Comparison of ENCODE assay signal across 8 mouse cellular contexts in genomic region chr15:8443926-8444889, GRCm38 (mm10). TPM values are rescaled to one million over a fixed set of nuclear protein-coding genes. Genes with fewer than 3 reads are reported as not detected.
DNase-seq lines count a peak whose midpoint lies in the region; ATAC-seq and TF ChIP-seq lines count a peak whose summit lies in the region.

Nipbl (minus strand) TSS chr15:8444463.

- H3K9me3 ChIP-seq in E14TG2a.4 (ENCODE audit: low read length): no peaks in the 10 kb centered on the region
- H3K9me3 ChIP-seq in forebrain, embryonic 12.5 days: no peaks in the 10 kb centered on the region
- no peaks in the 10 kb centered on the region for H3K9me3 ChIP-seq in heart, postnatal 0 days (replicated peaks; ENCODE audit: control insufficient read depth, low read length)
- no peaks in the 10 kb centered on the region for H3K9me3 ChIP-seq in liver, embryonic 15.5 days (replicated peaks)
- H3K9me3 ChIP-seq in neural tube, embryonic 11.5 days (ENCODE audit: control insufficient read depth, low read length): no peaks in the 10 kb centered on the region
- no peaks in the 10 kb centered on the region for H3K9me3 ChIP-seq in stomach, embryonic 16.5 days (replicated peaks; ENCODE audit: control insufficient read depth, low read length)

- H3K27ac ChIP-seq in forebrain, embryonic 12.5 days: peak within 1 kb of the TSS; percentile 99
- peak within 1 kb of the TSS; percentile 99 for H3K27ac ChIP-seq in heart, postnatal 0 days (ENCODE audit: low read depth)
- peak within 1 kb of the TSS; percentile 98 for H3K27ac ChIP-seq in liver, embryonic 15.5 days (replicated peaks)
- H3K27ac ChIP-seq in neural tube, embryonic 11.5 days (ENCODE audit: low read depth, low read length): peak within 1 kb of the TSS; percentile 98
- H3K27ac ChIP-seq in stomach, embryonic 16.5 days (ENCODE audit: low read length): peak within 1 kb of the TSS; percentile 100

- H3K9ac ChIP-seq in forebrain, embryonic 12.5 days: peak within 1 kb of the TSS; percentile 98
- peak within 1 kb of the TSS; percentile 98 for H3K9ac ChIP-seq in heart, postnatal 0 days (replicated peaks; ENCODE audit: low read depth, low read length)
- H3K9ac ChIP-seq in liver, embryonic 15.5 days: peak within 1 kb of the TSS; percentile 98
- peak within 1 kb of the TSS; percentile 98 for H3K9ac ChIP-seq in neural tube, embryonic 11.5 days (ENCODE audit: low read length)
- peak within 1 kb of the TSS; percentile 100 for H3K9ac ChIP-seq in stomach, embryonic 16.5 days (ENCODE audit: low read length)

- no peak for TF ChIP-seq EP300 in heart, postnatal 0 days (IDR thresholded peaks at IDR 0.05; ENCODE audit: low read depth)

- no peaks in the 10 kb centered on the region for H3K27me3 ChIP-seq in E14TG2a.4 (ENCODE audit: insufficient read depth, low read length)
- H3K27me3 ChIP-seq in forebrain, embryonic 12.5 days: no peaks in the 10 kb centered on the region
- no peaks in the 10 kb centered on the region for H3K27me3 ChIP-seq in heart, postnatal 0 days (ENCODE audit: control insufficient read depth, insufficient read depth, low read length)
- H3K27me3 ChIP-seq in liver, embryonic 15.5 days: no peaks in the 10 kb centered on the region
- no peaks in the 10 kb centered on the region for H3K27me3 ChIP-seq in neural tube, embryonic 11.5 days (ENCODE audit: control insufficient read depth, insufficient read depth, low read length)
- no peaks in the 10 kb centered on the region for H3K27me3 ChIP-seq in stomach, embryonic 16.5 days (ENCODE audit: control insufficient read depth, insufficient read depth, low read length)

- no peaks in the 10 kb centered on the region for H3K36me3 ChIP-seq in E14TG2a.4 (ENCODE audit: insufficient read depth, low read length)
- no peaks in the 10 kb centered on the region for H3K36me3 ChIP-seq in forebrain, embryonic 12.5 days (replicated peaks)
- no peaks in the 10 kb centered on the region for H3K36me3 ChIP-seq in heart, postnatal 0 days (replicated peaks; ENCODE audit: control insufficient read depth, insufficient read depth, low read length)
- no peaks in the 10 kb centered on the region for H3K36me3 ChIP-seq in liver, embryonic 15.5 days (replicated peaks)
- H3K36me3 ChIP-seq in neural tube, embryonic 11.5 days (ENCODE audit: control insufficient read depth, insufficient read depth, low read length): no peaks in the 10 kb centered on the region
- H3K36me3 ChIP-seq in stomach, embryonic 16.5 days (ENCODE audit: control insufficient read depth, insufficient read depth, low read length): no peaks in the 10 kb centered on the region

- TF ChIP-seq CTCF in E14TG2a.4 (conservative IDR thresholded peaks at IDR 0.05; ENCODE audit: low read length): no peak
- TF ChIP-seq CTCF in heart, postnatal 0 days (IDR thresholded peaks at IDR 0.05; ENCODE audit: low read depth): no peak

- 1% methylated on average over 56 of the region's 102 CpGs for WGBS in forebrain, embryonic 12.5 days
- WGBS in heart, postnatal 0 days: under 1% methylated on average over 60 of the region's 102 CpGs
- WGBS in liver, embryonic 15.5 days (ENCODE audit: insufficient replicate concordance): under 1% methylated on average over 81 of the region's 102 CpGs
- WGBS in neural tube, embryonic 11.5 days: under 1% methylated on average over 57 of the region's 102 CpGs
- WGBS in stomach, embryonic 16.5 days: under 1% methylated on average over 96 of the region's 102 CpGs

- peak within 1 kb of the TSS; percentile 76 for H3K4me2 ChIP-seq in forebrain, embryonic 12.5 days
- H3K4me2 ChIP-seq in heart, postnatal 0 days (ENCODE audit: low read depth, low read length): peak within 1 kb of the TSS; percentile 94
- H3K4me2 ChIP-seq in liver, embryonic 15.5 days: peak within 1 kb of the TSS; percentile 94
- peak within 1 kb of the TSS; percentile 82 for H3K4me2 ChIP-seq in neural tube, embryonic 11.5 days (ENCODE audit: low read depth)
- H3K4me2 ChIP-seq in stomach, embryonic 16.5 days (ENCODE audit: low read depth, low read length): peak within 1 kb of the TSS; percentile 97

- ATAC-seq in forebrain, embryonic 12.5 days (ENCODE audit: low FRiP score): peak; percentile 89
- ATAC-seq in heart, postnatal 0 days (ENCODE audit: insufficient read depth, low read depth): peak; percentile 83
- peak; percentile 78 for ATAC-seq in liver, embryonic 15.5 days (ENCODE audit: insufficient read depth)
- peak; percentile 81 for ATAC-seq in neural tube, embryonic 11.5 days (ENCODE audit: insufficient read depth, low FRiP score, low TSS enrichment)
- ATAC-seq in stomach, embryonic 16.5 days (ENCODE audit: insufficient read depth, low FRiP score): peak; percentile 88

- H3K4me3 ChIP-seq in E14TG2a.4 (replicated peaks; ENCODE audit: low read length): peak within 1 kb of the TSS; percentile 98
- peak within 1 kb of the TSS; percentile 89 for H3K4me3 ChIP-seq in forebrain, embryonic 12.5 days (replicated peaks)
- H3K4me3 ChIP-seq in heart, postnatal 0 days (ENCODE audit: low read depth, low read length): peak within 1 kb of the TSS; percentile 92
- H3K4me3 ChIP-seq in liver, embryonic 15.5 days (replicated peaks): peak within 1 kb of the TSS; percentile 96
- peak within 1 kb of the TSS; percentile 95 for H3K4me3 ChIP-seq in neural tube, embryonic 11.5 days (ENCODE audit: low read depth, low read length)
- peak within 1 kb of the TSS; percentile 80 for H3K4me3 ChIP-seq in stomach, embryonic 16.5 days (replicated peaks; ENCODE audit: low read length)

- H3K4me1 ChIP-seq in E14TG2a.4 (replicated peaks; ENCODE audit: low read depth, low read length): peaks cover 41% of the 10 kb centered on the region
- H3K4me1 ChIP-seq in forebrain, embryonic 12.5 days: peaks cover 30% of the 10 kb centered on the region
- peaks cover 9% of the 10 kb centered on the region; the same call in 1 of the 2 replicates for H3K4me1 ChIP-seq in heart, postnatal 0 days (ENCODE audit: control insufficient read depth, insufficient read depth)
- peaks cover 27% of the 10 kb centered on the region for H3K4me1 ChIP-seq in liver, embryonic 15.5 days (replicated peaks)
- H3K4me1 ChIP-seq in neural tube, embryonic 11.5 days (ENCODE audit: control insufficient read depth, insufficient read depth, low read length): peaks cover 7% of the 10 kb centered on the region; the same call in 1 of the 2 replicates
- H3K4me1 ChIP-seq in stomach, embryonic 16.5 days (ENCODE audit: control insufficient read depth, insufficient read depth, low read length): peaks cover 9% of the 10 kb centered on the region

- DNase-seq in c-Kit-positive CD71-positive TER-119-positive erythroid progenitor cells, embryonic 14.5 days (ENCODE audit: low spot score): peak; percentile 83
- peak; percentile 97 for DNase-seq in heart, postnatal 0 days (ENCODE audit: low spot score)
- peak; percentile 91 to 95 for DNase-seq in kidney, postnatal 4 days
- DNase-seq in neural tube, embryonic 11.5 days (ENCODE audit: low spot score): peak; percentile 90

RNA-seq across cellular contexts. Expression of gene Nipbl, which starts in this region (rescaled TPM):
- 25.0 and 25.9 TPM in 2 replicates for polyA plus RNA-seq in forebrain, embryonic 12.5 days (2016; fragmentation: Nextera tagmentation; extraction: Ambion mirVana)
- 10.3 and 12.2 TPM in 2 replicates for total RNA-seq in heart, postnatal 0 days (2014; rRNA removed; ENCODE audit: low replicate concordance)
- polyA plus RNA-seq in heart, postnatal 0 days (2015; fragmentation: Nextera tagmentation; extraction: Ambion mirVana): 8.2 TPM in 2 replicates
- polyA plus RNA-seq in liver, embryonic 15.5 days (2015; fragmentation: Nextera tagmentation; extraction: Ambion mirVana): 6.1 and 6.3 TPM in 2 replicates
- polyA plus RNA-seq in neural tube, embryonic 11.5 days (2014; fragmentation: Nextera tagmentation; extraction: Ambion mirVana): 24.1 and 24.3 TPM in 2 replicates
- polyA plus RNA-seq in stomach, embryonic 16.5 days (2015; fragmentation: Nextera tagmentation; extraction: Ambion mirVana): 14.4 and 15.7 TPM in 2 replicates

Comparison
In these comparisons a context has a peak if more than half of its experiments do, and no peak if none do; other contexts are left out.
1. Peak in every context shown above with its lines: DNase-seq, ATAC-seq, H3K4me3 ChIP-seq and H3K27ac ChIP-seq.